Mouse (Mus musculus) liver, embryonic 16.5 days (tissue): Measurements from ENCODE around the gene Cchcr1. TPM values are rescaled to one million over a fixed set of nuclear protein-coding genes. Genes with fewer than 3 reads are reported as not detected.

ENCODE experiments used
- ATAC-seq: fragments of 200-750 bp; cut with Nextera tagmentation; 2 replicates; pipeline ENCODE4 v1.8.0; 2017; ENCODE audit warnings: low read depth, mild to moderate bottlenecking, moderate number of reproducible peaks, moderate library complexity
- H3K27ac ChIP-seq: fragments of 300-500 bp; sonication (generic); 2 replicates; pipeline ENCODE4 v1.5.1; 2014; ENCODE audit warnings: mild to moderate bottlenecking, low read length
- H3K27me3 ChIP-seq: fragments of 300-500 bp; sonication (generic); 2 replicates; pipeline ENCODE4 v1.6.1; 2014; ENCODE audit warnings: low read depth, low read length, mixed read lengths; ENCODE audit not compliant: control insufficient read depth, insufficient read depth
- H3K36me3 ChIP-seq: fragments of 300-500 bp; sonication (generic); 2 replicates; pipeline ENCODE4 v1.6.1; 2014; ENCODE audit warnings: mild to moderate bottlenecking; ENCODE audit not compliant: control insufficient read depth, insufficient read depth
- H3K4me1 ChIP-seq: fragments of 300-500 bp; sonication (generic); 2 replicates; pipeline ENCODE4 v1.6.1; 2014; ENCODE audit warnings: low read depth, low read length, mixed read lengths; ENCODE audit not compliant: control insufficient read depth
- H3K4me2 ChIP-seq: fragments of 300-500 bp; sonication (generic); 2 replicates; pipeline ENCODE4 v1.6.1; 2014; ENCODE audit warnings: low read depth, low read length, mixed read lengths
- H3K4me3 ChIP-seq: fragments of 300-500 bp; sonication (generic); 2 replicates; pipeline ENCODE4 v1.5.1; 2014; ENCODE audit warnings: low read depth, mild to moderate bottlenecking, low read length
- H3K9ac ChIP-seq: fragments of 300-500 bp; sonication (generic); 2 replicates; pipeline ENCODE4 v1.6.1; 2014; ENCODE audit warnings: low read depth, low read length
- H3K9me3 ChIP-seq: fragments of 300-500 bp; sonication (generic); replicated peaks from 2 replicates; pipeline ENCODE4 v1.6.1; 2016; ENCODE audit warnings: low read length; ENCODE audit not compliant: control insufficient read depth
- WGBS: fragments of 180-500 bp; shearing (Covaris S2); extraction: QIAGEN DNeasy Blood & Tissue Kit; methylation state at CpG from one replicate; pipeline ENCODE4 v1.1.7; 2014; ENCODE audit not compliant: insufficient replicate concordance; 5-methylcytosine and 5-hydroxymethylcytosine counted together
- polyA plus RNA-seq: library from polyadenylated mRNA; unstranded; fragments of >200 nt; fragmentation: Nextera tagmentation; extraction: Ambion mirVana; gene quantifications from 2 replicates; pipeline ENCODE4 v1.2.1, GENCODE M21; 2015

Gene Cchcr1
- polyA plus RNA-seq, 1 experiment from 2014 or later, result 7.5 TPM

- ATAC-seq, result no peak
- WGBS, result 17% methylated on average over 7 of the region's 7 CpGs
- Histone ChIP-seq H3K27me3 (no peaks in the 10 kb centered on the region), H3K4me2 (no peak within 1 kb of the TSS), H3K9me3 (no peaks in the 10 kb centered on the region), H3K36me3 (no peaks in the 10 kb centered on the region; the same call in 1 of the 2 replicates), H3K4me1 (no peaks in the 10 kb centered on the region), H3K9ac (no peak within 1 kb of the TSS), H3K27ac (no peak within 1 kb of the TSS), H3K4me3 (no peak within 1 kb of the TSS)
Observed at GRCm38 (mm10) chr17:35532901-35533300, 16.0 kb downstream of the Cchcr1 start, which contains the start of gene Psors1c2. Gene Psors1c2 (plus strand): TSS chr17:35533201.

DNA sequence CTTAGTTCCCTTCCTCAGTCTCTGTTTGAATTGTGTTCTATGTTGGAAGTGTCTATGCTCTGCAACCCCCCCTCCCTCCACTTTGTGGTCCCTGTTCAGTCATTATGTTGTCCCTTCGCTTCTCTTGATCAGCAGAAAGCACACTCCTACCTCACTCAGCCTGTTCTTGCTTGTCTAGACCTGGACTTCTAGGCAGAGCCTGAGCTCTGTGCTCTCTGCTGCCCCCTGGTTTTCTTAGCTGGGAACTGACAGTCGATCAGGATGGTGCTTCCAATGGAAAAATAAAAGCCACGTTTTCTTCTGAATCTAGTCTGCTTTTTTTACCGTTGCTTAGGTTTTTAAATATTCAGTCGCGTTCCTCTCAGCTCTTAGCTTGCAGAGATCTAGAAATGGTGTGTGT lies 17.4 kb downstream of the Cchcr1 start:
- Histone ChIP-seq H3K9ac (no peak overlapping the region), H3K4me1 (no peaks in the 10 kb centered on the region), H3K4me2 (no peak overlapping the region), H3K9me3 (no peaks in the 10 kb centered on the region), H3K4me3 (no peak overlapping the region), H3K27me3 (no peaks in the 10 kb centered on the region), H3K27ac (no peak overlapping the region), H3K36me3 (no peaks in the 10 kb centered on the region)
- 9% methylated on average over 6 of the region's 6 CpGs for WGBS
- ATAC-seq, result no peak

- Histone ChIP-seq H3K27ac (no peak overlapping the region), H3K27me3 (no peaks in the 10 kb centered on the region), H3K4me3 (no peak overlapping the region), H3K9me3 (no peaks in the 10 kb centered on the region), H3K36me3 (no peaks in the 10 kb centered on the region), H3K9ac (no peak overlapping the region), H3K4me1 (no peaks in the 10 kb centered on the region), H3K4me2 (no peak overlapping the region)
- ATAC-seq, result no peak
- 55% methylated on average over 4 of the region's 4 CpGs for WGBS
Observed at GRCm38 (mm10) chr17:35537421-35537820, 20.5 kb downstream of the Cchcr1 start.

GRCm38 (mm10) chr17:35538476-35538875 lies 21.6 kb downstream of the Cchcr1 start:
- Histone ChIP-seq H3K4me2 (no peak overlapping the region), H3K9me3 (no peaks in the 10 kb centered on the region), H3K4me1 (no peaks in the 10 kb centered on the region), H3K27ac (no peak overlapping the region), H3K27me3 (no peaks in the 10 kb centered on the region), H3K36me3 (no peaks in the 10 kb centered on the region), H3K9ac (no peak overlapping the region), H3K4me3 (no peak overlapping the region)
- 49% methylated on average over 1 of the region's 1 CpGs for WGBS
- ATAC-seq, result no peak

GRCm38 (mm10) chr17:35539540-35539939 lies 22.6 kb downstream of the Cchcr1 start:
- Histone ChIP-seq H3K27ac (no peak overlapping the region), H3K4me2 (no peak overlapping the region), H3K4me3 (no peak overlapping the region), H3K27me3 (no peaks in the 10 kb centered on the region), H3K36me3 (no peaks in the 10 kb centered on the region), H3K4me1 (no peaks in the 10 kb centered on the region), H3K9me3 (no peaks in the 10 kb centered on the region), H3K9ac (no peak overlapping the region)
- 48% methylated on average over 10 of the region's 10 CpGs for WGBS
- no peak for ATAC-seq

DNA sequence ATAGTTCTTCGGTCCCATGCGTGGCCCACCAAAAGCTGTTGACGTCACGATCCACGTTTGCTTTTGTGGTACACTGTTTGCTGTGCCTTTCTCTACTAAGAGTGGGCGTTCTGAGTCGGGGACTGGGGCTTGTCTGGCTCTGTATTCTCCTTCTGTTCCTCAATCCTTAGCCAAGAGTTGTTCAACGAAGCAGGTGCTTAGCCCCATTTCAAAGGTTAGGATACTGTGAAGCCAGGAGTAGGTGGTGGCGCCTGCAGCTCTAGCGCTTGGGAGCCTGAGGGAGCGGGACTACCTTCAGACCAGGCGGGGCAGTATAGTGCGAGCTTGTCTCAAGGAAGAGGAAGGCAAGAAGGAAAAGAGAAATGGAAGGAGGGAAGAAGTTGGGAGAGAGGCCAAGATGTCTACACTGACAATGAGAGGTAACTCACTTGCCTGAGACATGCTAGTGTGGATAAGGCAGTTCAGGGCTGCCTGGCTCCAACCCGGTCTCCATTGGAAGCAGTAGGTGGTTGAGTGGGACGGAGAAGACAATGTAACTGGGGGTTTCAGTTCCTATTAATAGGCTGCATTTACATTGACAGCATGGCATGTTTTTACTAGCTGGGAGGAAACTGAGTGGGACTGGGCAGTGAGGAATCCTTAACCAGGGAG lies 26.0 kb downstream of the Cchcr1 start:
- 68% methylated on average over 15 of the region's 15 CpGs for WGBS
- ATAC-seq, result no peak

DNA sequence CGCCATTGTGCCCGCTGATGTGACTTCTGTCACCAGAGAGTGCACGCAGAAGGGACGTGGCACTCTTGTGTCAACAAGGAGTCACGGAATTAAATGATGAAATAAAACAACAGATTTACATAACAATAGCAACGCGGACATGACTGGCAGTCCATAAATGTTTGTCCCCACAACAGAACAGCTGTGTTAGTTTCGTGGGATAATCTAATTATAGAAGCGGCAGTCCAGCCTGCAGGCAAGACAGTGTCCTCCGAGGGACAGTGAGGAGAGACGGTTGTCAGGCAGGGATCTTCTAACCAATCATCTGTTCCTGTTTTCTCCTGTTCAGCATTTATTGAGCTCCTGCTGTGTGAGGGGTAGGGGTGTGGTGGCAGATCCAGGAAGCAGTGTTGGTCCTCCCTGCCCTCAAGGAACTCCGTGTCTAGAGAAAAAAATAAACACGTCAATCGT lies 26.5 kb downstream of the Cchcr1 start:
- no peak overlapping the region for H3K4me3 ChIP-seq
- 51% methylated on average over 14 of the region's 14 CpGs for WGBS
- no peaks in the 10 kb centered on the region for H3K27me3 ChIP-seq
- no peak overlapping the region for H3K27ac ChIP-seq
- H3K4me1 ChIP-seq, result no peaks in the 10 kb centered on the region
- no peak for ATAC-seq
- H3K9ac ChIP-seq, result no peak overlapping the region
- no peaks in the 10 kb centered on the region for H3K9me3 ChIP-seq
- no peak overlapping the region for H3K4me2 ChIP-seq
- no peaks in the 10 kb centered on the region for H3K36me3 ChIP-seq

More for the DNA sequence above, 26.0 kb downstream of the Cchcr1 start:
- Histone ChIP-seq H3K4me3 (no peak overlapping the region), H3K9me3 (no peaks in the 10 kb centered on the region), H3K9ac (no peak overlapping the region), H3K4me1 (no peaks in the 10 kb centered on the region), H3K27ac (no peak overlapping the region), H3K27me3 (no peaks in the 10 kb centered on the region), H3K4me2 (no peak overlapping the region), H3K36me3 (no peaks in the 10 kb centered on the region)

DNA sequence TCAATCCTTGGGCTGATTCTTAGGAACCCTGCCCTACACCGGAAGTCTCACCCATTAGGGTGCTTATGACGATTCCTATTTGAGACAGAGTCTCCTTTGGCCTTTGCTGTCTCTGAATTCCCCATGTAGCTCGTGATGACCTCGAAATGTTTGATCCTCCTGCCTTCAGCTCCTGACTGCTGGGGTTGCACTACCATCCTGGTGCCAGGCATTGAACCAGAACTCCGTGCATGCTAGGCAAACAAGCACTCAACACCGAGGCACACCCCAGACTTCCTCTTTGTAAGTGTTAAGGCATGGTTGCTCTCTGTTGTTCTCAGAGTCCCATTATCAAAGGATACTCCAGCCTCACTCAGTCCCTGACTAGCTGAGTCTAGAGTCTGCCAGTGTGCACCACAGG lies 27.1 kb downstream of the Cchcr1 start:
- Histone ChIP-seq H3K36me3 (no peaks in the 10 kb centered on the region), H3K27me3 (no peaks in the 10 kb centered on the region), H3K9ac (no peak overlapping the region), H3K4me1 (no peaks in the 10 kb centered on the region), H3K27ac (no peak overlapping the region), H3K9me3 (no peaks in the 10 kb centered on the region), H3K4me2 (no peak overlapping the region), H3K4me3 (no peak overlapping the region)
- 51% methylated on average over 6 of the region's 6 CpGs for WGBS
- no peak for ATAC-seq

- H3K4me2 ChIP-seq, result no peak overlapping the region
- H3K27me3 ChIP-seq, result no peaks in the 10 kb centered on the region
- H3K36me3 ChIP-seq, result no peaks in the 10 kb centered on the region
- no peak overlapping the region for H3K4me3 ChIP-seq
- H3K27ac ChIP-seq, result no peak overlapping the region
- WGBS, result 32% methylated on average over 6 of the region's 6 CpGs
- ATAC-seq, result no peak
- no peak overlapping the region for H3K9ac ChIP-seq
- H3K4me1 ChIP-seq, result no peaks in the 10 kb centered on the region
- H3K9me3 ChIP-seq, result no peaks in the 10 kb centered on the region
Observed at GRCm38 (mm10) chr17:35544680-35545079, 27.8 kb downstream of the Cchcr1 start.
